In genomic region chr13:57044455-57044854, GRCm38 (mm10) we compare ENCODE assay signal across 25 mouse cellular contexts.
"Had no signal": no experiment of that assay in that cellular context is flagged by ENCODE, and none has a peak within 500 bp of the region (broad histone marks: within the 10 kb centered on the region; RNA-seq: fewer than 3 reads in every experiment).

No protein-coding gene starts in this region.

- H3K36me3 ChIP-seq: heart, embryonic 13.5 days; heart, embryonic 15.5 days; hindbrain, embryonic 13.5 days; hindbrain, embryonic 15.5 days; intestine, embryonic 15.5 days; kidney, embryonic 15.5 days; limb, embryonic 13.5 days; limb, embryonic 15.5 days; liver, embryonic 12.5 days had no signal

- ATAC-seq: hindbrain, postnatal 0 days; intestine, embryonic 15.5 days; liver, embryonic 12.5 days had no signal

- H3K27me3 ChIP-seq: heart, embryonic 13.5 days; heart, embryonic 15.5 days; hindbrain, embryonic 13.5 days; hindbrain, embryonic 15.5 days; intestine, embryonic 15.5 days; kidney, embryonic 15.5 days; limb, embryonic 13.5 days; limb, embryonic 15.5 days; liver, embryonic 12.5 days had no signal

- H3K9me3 ChIP-seq: heart, embryonic 13.5 days; heart, embryonic 15.5 days; hindbrain, embryonic 15.5 days; intestine, embryonic 15.5 days; limb, embryonic 15.5 days; liver, embryonic 12.5 days had no signal

- H3K27ac ChIP-seq: heart, adult 2 months; heart, embryonic 13.5 days; heart, embryonic 15.5 days; hindbrain, embryonic 13.5 days; hindbrain, embryonic 15.5 days; hindbrain, postnatal 0 days; intestine, embryonic 15.5 days; kidney, embryonic 15.5 days; kidney, postnatal 0 days; limb, embryonic 13.5 days; limb, embryonic 15.5 days; liver, embryonic 12.5 days; liver, embryonic 14.5 days had no signal

- DNase-seq: gastrocnemius, postnatal 14 days; heart, adult 11 months; heart, adult 2 months; heart, postnatal 14 days; heart, postnatal 36 days; kidney, adult 11 months; kidney, adult 2 months; kidney, adult 9 months; kidney, postnatal 14 days; kidney, postnatal 36 days; layer of hippocampus, adult 9-11 months; layer of hippocampus, postnatal 36 days; left cerebral cortex, postnatal 4 days had no signal

- H3K4me1 ChIP-seq: heart, embryonic 13.5 days; heart, embryonic 15.5 days; hindbrain, embryonic 13.5 days; hindbrain, embryonic 15.5 days; intestine, embryonic 15.5 days; liver, embryonic 12.5 days had no signal

- H3K4me2 ChIP-seq: heart, embryonic 13.5 days; heart, embryonic 15.5 days; hindbrain, embryonic 13.5 days; hindbrain, embryonic 15.5 days; intestine, embryonic 15.5 days; kidney, embryonic 15.5 days; limb, embryonic 13.5 days; limb, embryonic 15.5 days; liver, embryonic 12.5 days had no signal

- H3K9ac ChIP-seq: heart, embryonic 13.5 days; heart, embryonic 15.5 days; hindbrain, embryonic 13.5 days; hindbrain, embryonic 15.5 days; intestine, embryonic 15.5 days; kidney, embryonic 15.5 days; limb, embryonic 13.5 days; limb, embryonic 15.5 days; liver, embryonic 12.5 days; liver, embryonic 14.5 days had no signal

- H3K4me3 ChIP-seq: heart, adult 2 months; heart, embryonic 13.5 days; heart, embryonic 15.5 days; hindbrain, embryonic 13.5 days; hindbrain, embryonic 15.5 days; intestine, embryonic 15.5 days; kidney, embryonic 15.5 days; limb, embryonic 13.5 days; limb, embryonic 15.5 days; liver, embryonic 12.5 days had no signal
